Mouse (Mus musculus) stomach, adult 2 months (tissue): ENCODE measurements around the gene Mcoln1. TPM values are rescaled to one million over a fixed set of nuclear protein-coding genes. Genes with fewer than 3 reads are reported as not detected.

ENCODE experiments used
- polyA plus RNA-seq: library from polyadenylated mRNA; depleted of rRNA; stranded (reverse); fragments of >200 nt; gene quantifications from 2 replicates; pipeline ENCODE4 v1.2.3, GENCODE M21; 2012; rRNA removed

Gene Mcoln1
- polyA plus RNA-seq = 245 and 262 TPM in 2 replicates

GRCm38 (mm10) chr8:3500235-3501090 is at the start of gene Mcoln1:
Gene Mcoln1, plus strand, starts transcription at chr8:3500457.

GRCm38 (mm10) chr8:3467006-3467885 is 33.0 kb upstream of the Mcoln1 start, which contains the start of gene Pex11g:
Gene Pex11g, minus strand, starts transcription at chr8:3467680.

GRCm38 (mm10) chr8:3470562-3470961 is 29.7 kb upstream of the Mcoln1 start, which contains the start of gene Tex45:
Gene Tex45, plus strand, starts transcription at chr8:3470862.

GRCm38 (mm10) chr8:3492901-3493844 is 7.1 kb upstream of the Mcoln1 start, which contains the start of gene Zfp358:
Gene Zfp358, plus strand, starts transcription at chr8:3493138.

GRCm38 (mm10) chr8:3515260-3515671 is 15.0 kb downstream of the Mcoln1 start, which contains the start of gene Pnpla6:
Gene Pnpla6, plus strand, starts transcription at chr8:3515384.

Other genes starting within 250 kb of the Mcoln1 start
- 2.9 and 6.4 TPM in 2 replicates for gene Insr, start 220.8 kb upstream of the Mcoln1 start, polyA plus RNA-seq
- 0.08 and 0.29 TPM in 2 replicates for gene A430078G23Rik, start 147.0 kb upstream of the Mcoln1 start, polyA plus RNA-seq
- 18.9 and 21.2 TPM in 2 replicates for gene Arhgef18, start 107.5 kb upstream of the Mcoln1 start, polyA plus RNA-seq
- 7.2 and 10.4 TPM in 2 replicates for gene Pex11g, start 32.8 kb upstream of the Mcoln1 start, polyA plus RNA-seq
- gene Tex45, start 29.6 kb upstream of the Mcoln1 start, polyA plus RNA-seq = 0.04 and 0.67 TPM in 2 replicates
- gene Zfp358, start 7.3 kb upstream of the Mcoln1 start, polyA plus RNA-seq = 25.1 and 33.9 TPM in 2 replicates
- 24.4 and 27.9 TPM in 2 replicates for gene Pnpla6, start 14.9 kb downstream of the Mcoln1 start, polyA plus RNA-seq
- gene C330021F23Rik, start 67.5 kb downstream of the Mcoln1 start, polyA plus RNA-seq = 0.10 TPM in 1 of 2 replicates, not detected in the other
- gene Camsap3, start 86.8 kb downstream of the Mcoln1 start, polyA plus RNA-seq = 68.5 and 86.0 TPM in 2 replicates
- 19.5 and 20.3 TPM in 2 replicates for gene Xab2, start 120.9 kb downstream of the Mcoln1 start, polyA plus RNA-seq
- 2.4 and 3.1 TPM in 2 replicates for gene Pet100, start 121.1 kb downstream of the Mcoln1 start, polyA plus RNA-seq
- not detected in 2 replicates for gene Pcp2, start 125.1 kb downstream of the Mcoln1 start, polyA plus RNA-seq
- 140 and 167 TPM in 2 replicates for gene Stxbp2, start 130.5 kb downstream of the Mcoln1 start, polyA plus RNA-seq
- 0.47 and 2.3 TPM in 2 replicates for gene Retn, start 155.3 kb downstream of the Mcoln1 start, polyA plus RNA-seq
- not detected in 2 replicates for gene Mcemp1, start 165.3 kb downstream of the Mcoln1 start, polyA plus RNA-seq
- 0.49 and 1.4 TPM in 2 replicates for gene Fcor, start 171.9 kb downstream of the Mcoln1 start, polyA plus RNA-seq
- gene Trappc5, start 175.8 kb downstream of the Mcoln1 start, polyA plus RNA-seq = 14.4 and 24.6 TPM in 2 replicates
- gene Fcer2a, start 193.7 kb downstream of the Mcoln1 start, polyA plus RNA-seq = 0.03 and 0.15 TPM in 2 replicates
- gene Clec4g, start 220.2 kb downstream of the Mcoln1 start, polyA plus RNA-seq = 0.08 TPM in 1 of 2 replicates, not detected in the other
- 0.23 TPM in 1 of 2 replicates, not detected in the other for gene Cd209a, start 248.5 kb downstream of the Mcoln1 start, polyA plus RNA-seq